Mouse (Mus musculus) neural tube, embryonic 13.5 days (tissue): ENCODE results near the gene Mycl. TPM values are rescaled to one million over a fixed set of nuclear protein-coding genes. Genes with fewer than 3 reads are reported as not detected.

Source experiments
- ATAC-seq: fragments of 200-750 bp; cut with Nextera tagmentation; 2 replicates; pipeline ENCODE4 v1.8.0; 2017; ENCODE audit warnings: low read depth, mild to moderate bottlenecking, moderate TSS enrichment, moderate library complexity
- H3K27ac ChIP-seq: fragments of 300-500 bp; sonication (generic); replicated peaks from 2 replicates; pipeline ENCODE4 v1.5.1; 2015; ENCODE audit warnings: moderate library complexity, mild to moderate bottlenecking, inconsistent platforms
- H3K27me3 ChIP-seq: fragments of 300-500 bp; sonication (generic); 2 replicates; pipeline ENCODE4 v1.6.1; 2015; ENCODE audit warnings: mild to moderate bottlenecking, inconsistent platforms
- H3K36me3 ChIP-seq: fragments of 300-500 bp; sonication (generic); 2 replicates; pipeline ENCODE4 v1.6.1; 2015; ENCODE audit warnings: mild to moderate bottlenecking, inconsistent platforms
- H3K4me1 ChIP-seq: fragments of 300-500 bp; sonication (generic); replicated peaks from 2 replicates; pipeline ENCODE4 v1.6.1; 2015; ENCODE audit warnings: inconsistent platforms
- H3K4me2 ChIP-seq: fragments of 300-500 bp; sonication (generic); 2 replicates; pipeline ENCODE4 v1.6.1; 2015; ENCODE audit warnings: inconsistent platforms, mild to moderate bottlenecking, moderate library complexity
- H3K4me3 ChIP-seq: fragments of 300-500 bp; sonication (generic); 2 replicates; pipeline ENCODE4 v1.5.1; 2015; ENCODE audit warnings: mild to moderate bottlenecking, inconsistent platforms
- H3K9ac ChIP-seq: fragments of 300-500 bp; sonication (generic); 2 replicates; pipeline ENCODE4 v1.6.1; 2015; ENCODE audit warnings: moderate library complexity, mild to moderate bottlenecking, inconsistent platforms
- H3K9me3 ChIP-seq: fragments of 300-500 bp; sonication (generic); 2 replicates; pipeline ENCODE4 v1.6.1; 2016; ENCODE audit warnings: inconsistent platforms
- WGBS: fragments of 180-500 bp; shearing (Covaris S2); methylation state at CpG from one replicate; pipeline ENCODE4 v1.1.7; 2015; 5-methylcytosine and 5-hydroxymethylcytosine counted together
- polyA plus RNA-seq: library from polyadenylated mRNA; unstranded; fragments of >200 nt; fragmentation: Nextera tagmentation; extraction: Ambion mirVana; gene quantifications from 2 replicates; pipeline ENCODE4 v1.2.1, GENCODE M21; 2015

Mycl gene
- 59.6 and 61.3 TPM in 2 replicates for polyA plus RNA-seq

GRCm38 (mm10) chr4:122995404-122996220 is at the start of gene Mycl:
Gene Mycl, plus strand, starts transcription at chr4:122995652.
- Histone ChIP-seq H3K27me3 (no peaks in the 10 kb centered on the region), H3K4me1 (peaks cover 43% of the 10 kb centered on the region), H3K9ac (peak within 1 kb of the TSS; percentile 97), H3K4me3 (peak within 1 kb of the TSS; percentile 92), H3K27ac (peak within 1 kb of the TSS; percentile 96), H3K4me2 (peak within 1 kb of the TSS; percentile 84), H3K36me3 (peaks cover 8% of the 10 kb centered on the region; the same call in 1 of the 2 replicates), H3K9me3 (no peaks in the 10 kb centered on the region; the same call in 1 of the 2 replicates)
- ATAC-seq = peak; percentile 78
- WGBS = under 1% methylated on average over 69 of the region's 69 CpGs

GRCm38 (mm10) chr4:122947223-122947622 is 48.2 kb upstream of the Mycl start:
- Histone ChIP-seq H3K36me3 (peaks cover 39% of the 10 kb centered on the region), H3K4me1 (no peaks in the 10 kb centered on the region), H3K4me3 (no peak overlapping the region), H3K9ac (no peak overlapping the region), H3K27ac (no peak overlapping the region), H3K4me2 (no peak overlapping the region), H3K27me3 (no peaks in the 10 kb centered on the region), H3K9me3 (no peaks in the 10 kb centered on the region)
- 89% methylated on average over 3 of the region's 3 CpGs for WGBS
- ATAC-seq = no peak

DNA sequence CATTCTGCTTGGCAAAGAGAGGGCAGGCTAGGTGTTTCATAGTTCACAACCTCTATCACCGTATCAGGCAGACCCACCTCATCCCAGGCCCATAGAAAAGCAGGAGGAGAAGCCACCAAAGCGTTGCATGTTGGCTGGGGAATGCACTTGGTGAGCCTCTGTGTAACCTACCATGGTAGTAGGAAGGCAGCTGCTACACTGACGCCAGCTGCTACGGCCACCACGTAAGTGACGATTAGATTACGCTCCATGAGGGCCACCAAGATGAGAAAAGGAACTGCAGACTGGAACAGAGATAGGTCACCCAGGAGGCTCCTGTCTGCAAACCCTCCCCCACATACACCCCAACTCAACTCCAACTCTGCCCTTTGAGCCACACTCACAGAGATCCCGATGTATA is 46.4 kb upstream of the Mycl start:
- Histone ChIP-seq H3K4me1 (no peaks in the 10 kb centered on the region), H3K27ac (no peak overlapping the region), H3K27me3 (no peaks in the 10 kb centered on the region), H3K9ac (no peak overlapping the region), H3K36me3 (peaks cover 39% of the 10 kb centered on the region), H3K4me2 (no peak overlapping the region), H3K4me3 (no peak overlapping the region), H3K9me3 (no peaks in the 10 kb centered on the region)
- ATAC-seq = no peak
- 95% methylated on average over 8 of the region's 8 CpGs for WGBS

GRCm38 (mm10) chr4:122954680-122955411 is 40.6 kb upstream of the Mycl start:
- no peaks in the 10 kb centered on the region for H3K9me3 ChIP-seq
- H3K9ac ChIP-seq = peak overlapping the region; percentile 61
- ATAC-seq = peak; percentile 3; the same call in 1 of the 2 replicates
- H3K27me3 ChIP-seq = 0 out of 2 replicates have a peak, but pooled peaks cover 2% of the 10 kb centered on the region
- H3K4me3 ChIP-seq = peak overlapping the region; percentile 26
- H3K4me2 ChIP-seq = peak overlapping the region; percentile 51
- H3K27ac ChIP-seq = peak overlapping the region; percentile 85
- WGBS = 67% methylated on average over 5 of the region's 5 CpGs
- peaks cover 12% of the 10 kb centered on the region; the same call in 1 of the 2 replicates for H3K36me3 ChIP-seq
- H3K4me1 ChIP-seq = peaks cover 35% of the 10 kb centered on the region

DNA sequence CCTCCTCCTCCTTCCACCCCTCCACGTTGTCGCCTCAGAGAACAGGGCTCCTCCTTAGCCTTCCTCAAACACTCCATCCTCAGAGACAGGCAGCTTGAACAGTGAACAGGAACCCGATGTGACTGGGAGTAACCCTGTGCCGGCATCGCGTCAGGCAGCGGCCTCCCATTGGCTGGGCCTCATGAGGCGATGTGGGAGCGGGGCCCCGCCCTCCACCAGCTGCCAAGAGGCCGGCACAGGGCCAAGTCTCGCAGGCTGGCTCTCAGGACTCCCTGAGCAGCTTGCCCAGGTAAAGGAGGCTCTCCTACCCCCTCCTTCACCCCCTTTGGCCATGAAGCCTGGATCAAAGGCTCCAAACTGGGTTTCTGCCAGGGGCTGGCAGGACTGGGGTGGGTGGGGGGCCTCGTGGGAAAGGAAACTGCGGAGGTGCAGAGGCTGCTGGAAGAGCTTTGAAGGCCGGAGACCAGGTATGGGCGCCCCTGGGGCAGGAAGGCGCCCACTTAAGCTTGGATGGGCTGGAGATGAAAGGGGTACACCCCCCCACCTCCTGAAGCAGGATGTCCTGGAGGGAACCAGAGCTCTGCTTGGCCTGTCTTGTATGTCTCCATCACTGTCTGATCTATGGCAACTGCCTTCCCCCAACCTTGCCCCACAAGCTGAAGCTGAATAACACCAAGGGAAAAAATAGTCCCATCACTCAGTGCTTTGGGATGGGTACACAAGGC is 39.9 kb upstream of the Mycl start:
- H3K4me1 ChIP-seq = peaks cover 40% of the 10 kb centered on the region
- H3K9ac ChIP-seq = peak overlapping the region; percentile 61
- no peaks in the 10 kb centered on the region for H3K9me3 ChIP-seq
- WGBS = 7% methylated on average over 17 of the region's 17 CpGs
- H3K36me3 ChIP-seq = peaks cover 8% of the 10 kb centered on the region; the same call in 1 of the 2 replicates
- ATAC-seq = peak; percentile 90
- peak overlapping the region; percentile 85 for H3K27ac ChIP-seq
- H3K4me2 ChIP-seq = peak overlapping the region; percentile 51
- peak overlapping the region; percentile 26 for H3K4me3 ChIP-seq
- H3K27me3 ChIP-seq = 0 out of 2 replicates have a peak, but pooled peaks cover 3% of the 10 kb centered on the region

DNA sequence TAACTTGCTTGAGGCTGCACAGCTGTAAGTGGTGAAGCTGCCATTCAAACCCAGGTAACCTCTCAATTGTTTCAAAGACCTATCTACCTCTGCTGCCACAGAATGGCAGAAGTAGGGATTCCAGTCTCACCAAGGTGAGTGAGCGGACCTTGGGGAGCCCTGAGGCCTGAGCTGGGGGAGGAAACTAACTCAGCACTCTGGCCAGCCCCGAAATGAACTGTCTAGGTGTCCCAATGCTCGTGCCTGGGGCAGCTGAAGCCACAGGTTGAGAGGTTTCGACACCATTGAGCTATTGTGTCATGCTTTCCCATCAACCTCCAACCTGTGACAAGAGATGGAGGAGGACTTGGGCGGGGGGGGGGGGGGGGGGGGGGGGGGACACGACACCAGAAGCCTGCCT is 39.2 kb upstream of the Mycl start:
- Histone ChIP-seq H3K4me3 (no peak overlapping the region), H3K27ac (no peak overlapping the region), H3K36me3 (0 out of 2 replicates have a peak, but pooled peaks cover under 1% of the 10 kb centered on the region), H3K9ac (no peak overlapping the region), H3K27me3 (peaks cover 4% of the 10 kb centered on the region; the same call in 1 of the 2 replicates), H3K4me1 (peaks cover 46% of the 10 kb centered on the region), H3K9me3 (no peaks in the 10 kb centered on the region), H3K4me2 (no peak overlapping the region)
- WGBS = 78% methylated on average over 5 of the region's 6 CpGs
- no peak for ATAC-seq

DNA sequence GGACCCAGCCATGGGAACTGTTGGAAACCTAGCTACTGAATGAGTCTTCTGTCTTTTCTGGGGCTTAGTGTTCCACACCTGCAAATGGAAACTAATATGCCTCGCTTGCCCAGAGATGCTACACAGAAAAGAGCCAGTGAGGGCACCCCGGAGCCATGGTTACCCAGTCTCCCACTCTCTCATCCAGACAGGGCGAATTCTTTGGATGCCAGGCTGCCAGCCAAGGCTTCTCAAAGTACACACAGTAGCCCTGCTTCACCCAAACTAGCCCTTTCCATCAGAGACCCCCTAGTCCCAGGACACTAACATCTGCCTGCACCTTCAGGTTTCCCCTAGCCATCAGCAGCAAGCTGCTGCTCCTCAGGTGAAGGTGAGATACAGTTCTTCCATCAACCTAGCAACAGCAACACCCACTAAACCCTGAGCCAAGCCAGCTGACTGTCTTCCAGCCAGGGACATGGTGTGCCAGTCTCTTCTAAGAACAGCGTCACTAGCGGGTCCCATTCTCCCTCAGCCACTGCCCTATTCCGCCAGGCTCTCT is 36.9 kb upstream of the Mycl start:
- peak overlapping the region; percentile 68; the same call in 1 of the 2 replicates for H3K4me3 ChIP-seq
- H3K9ac ChIP-seq = no peak overlapping the region
- H3K27me3 ChIP-seq = peaks cover 15% of the 10 kb centered on the region
- no peaks in the 10 kb centered on the region for H3K9me3 ChIP-seq
- peak overlapping the region; percentile 43 for H3K27ac ChIP-seq
- 84% methylated on average over 6 of the region's 6 CpGs for WGBS
- H3K36me3 ChIP-seq = no peaks in the 10 kb centered on the region
- H3K4me2 ChIP-seq = peak overlapping the region; percentile 100
- peaks cover 65% of the 10 kb centered on the region for H3K4me1 ChIP-seq
- ATAC-seq = peak; percentile 5; the same call in 1 of the 2 replicates

- Histone ChIP-seq H3K36me3 (no peaks in the 10 kb centered on the region), H3K4me3 (peak overlapping the region; percentile 68), H3K9me3 (no peaks in the 10 kb centered on the region), H3K4me1 (peaks cover 64% of the 10 kb centered on the region), H3K27ac (peak overlapping the region; percentile 34; the same call in 1 of the 2 replicates), H3K4me2 (peak overlapping the region; percentile 100), H3K9ac (peak overlapping the region; percentile 74), H3K27me3 (peaks cover 15% of the 10 kb centered on the region)
- WGBS = 6% methylated on average over 7 of the region's 8 CpGs
- ATAC-seq = 0 out of 2 replicates have a peak, but pooled peaks have one; percentile 9
Measured at GRCm38 (mm10) chr4:122959816-122960215, 35.6 kb upstream of the Mycl start.

GRCm38 (mm10) chr4:122960321-122961099 is 34.9 kb upstream of the Mycl start:
- Histone ChIP-seq H3K4me1 (peaks cover 57% of the 10 kb centered on the region), H3K9ac (peak overlapping the region; percentile 74), H3K4me3 (peak overlapping the region; percentile 68), H3K9me3 (no peaks in the 10 kb centered on the region), H3K36me3 (no peaks in the 10 kb centered on the region), H3K27ac (peak overlapping the region; percentile 34; the same call in 1 of the 2 replicates), H3K4me2 (peak overlapping the region; percentile 100), H3K27me3 (peaks cover 15% of the 10 kb centered on the region)
- WGBS = under 1% methylated on average over 43 of the region's 43 CpGs
- peak; percentile 51 for ATAC-seq

- peak within 1 kb of the TSS; percentile 68 for H3K4me3 ChIP-seq
- H3K27me3 ChIP-seq = peaks cover 15% of the 10 kb centered on the region
- peak within 1 kb of the TSS; percentile 100 for H3K4me2 ChIP-seq
- peak; percentile 69 for ATAC-seq
- no peaks in the 10 kb centered on the region for H3K9me3 ChIP-seq
- H3K36me3 ChIP-seq = no peaks in the 10 kb centered on the region
- peak within 1 kb of the TSS; percentile 74 for H3K9ac ChIP-seq
- peak within 1 kb of the TSS; percentile 34; the same call in 1 of the 2 replicates for H3K27ac ChIP-seq
- under 1% methylated on average over 27 of the region's 27 CpGs for WGBS
- H3K4me1 ChIP-seq = peaks cover 50% of the 10 kb centered on the region
Measured at GRCm38 (mm10) chr4:122961100-122961567, 34.3 kb upstream of the Mycl start, which contains the start of gene Mfsd2a. Gene Mfsd2a, minus strand, starts transcription at chr4:122961188.
